Mouse (Mus musculus): Measurements from ENCODE around the gene Kif3c. TPM values are rescaled to one million over a fixed set of nuclear protein-coding genes. Genes with fewer than 3 reads are reported as not detected.
A peak's percentile ranks its signal among the peaks of the same experiment; 100 is the strongest.

The Kif3c gene
- total RNA-seq, 2 experiments from 2014 or later = 191 to 192 TPM

GRCm38 (mm10) chr12:3406585-3406984 lies 41.7 kb downstream of the Kif3c start:
- DNase-seq (ENCODE audit: low spot score in 2 of 2) = peak; percentile 24 to 60
- intact Hi-C loops (cut with DNase I) = no loop called here

- intact Hi-C loops (cut with DNase I) = no loop called here
- DNase-seq (ENCODE audit: low spot score in 2 of 2) = no peak
Measured at GRCm38 (mm10) chr12:3414956-3415355, 50.0 kb downstream of the Kif3c start.

- DNase-seq (ENCODE audit: low spot score in 2 of 2) = no peak
- intact Hi-C loops (cut with DNase I) = no loop called here
Measured at GRCm38 (mm10) chr12:3418761-3419160, 53.8 kb downstream of the Kif3c start.

GRCm38 (mm10) chr12:3420519-3420918 lies 55.6 kb downstream of the Kif3c start:
- DNase-seq (ENCODE audit: low spot score in 2 of 2) = no peak
- intact Hi-C loops (cut with DNase I) = no loop called here

- DNase-seq (ENCODE audit: low spot score in 2 of 2) = no peak
- intact Hi-C loops (cut with DNase I) = no loop called here
Measured at GRCm38 (mm10) chr12:3422786-3423185, 57.9 kb downstream of the Kif3c start.

- intact Hi-C loops (cut with DNase I) = no loop called here
Measured at GRCm38 (mm10) chr12:3424179-3424578, 59.2 kb downstream of the Kif3c start.

GRCm38 (mm10) chr12:3425375-3426341 lies 60.7 kb downstream of the Kif3c start:
- DNase-seq (ENCODE audit: low spot score in 2 of 2) = peak; percentile 52 to 73
- intact Hi-C loops (cut with DNase I) = loop anchor here (2.0 kb wide), 3 partner anchors 61 to 147 kb away; partner anchors contain the start of genes Dtnb, Kif3c and Rab10

More at GRCm38 (mm10) chr12:3424179-3424578, 59.2 kb downstream of the Kif3c start:
- no peak for DNase-seq (ENCODE audit: low spot score in 2 of 2)

GRCm38 (mm10) chr12:3426530-3427034 lies 61.6 kb downstream of the Kif3c start, which contains the start of gene Asxl2:
Gene Asxl2, plus strand, starts transcription at chr12:3426857.
- peak; percentile 99 for DNase-seq (ENCODE audit: low spot score in 2 of 2)
- intact Hi-C loops (cut with DNase I) = loop anchor here (2.0 kb wide), 3 partner anchors 62 to 146 kb away; partner anchors contain the start of genes Dtnb, Kif3c and Rab10

GRCm38 (mm10) chr12:3427067-3427889 lies 62.3 kb downstream of the Kif3c start:
- intact Hi-C loops (cut with DNase I) = loop anchor here (2.0 kb wide), 3 partner anchors 62 to 146 kb away; partner anchors contain the start of genes Dtnb, Kif3c and Rab10

GRCm38 (mm10) chr12:3427891-3428775 lies 63.2 kb downstream of the Kif3c start:
- no peak for DNase-seq (ENCODE audit: low spot score in 2 of 2)
- intact Hi-C loops (cut with DNase I) = loop anchor here (2.0 kb wide), 3 partner anchors 63 to 145 kb away; partner anchors contain the start of genes Dtnb, Kif3c and Rab10

More at GRCm38 (mm10) chr12:3427067-3427889, 62.3 kb downstream of the Kif3c start:
- peak; percentile 80 to 84 for DNase-seq (ENCODE audit: low spot score in 2 of 2)

- intact Hi-C loops (cut with DNase I) = no loop called here
- DNase-seq (ENCODE audit: low spot score in 2 of 2) = no peak
Measured at GRCm38 (mm10) chr12:3429681-3430442, 64.9 kb downstream of the Kif3c start.

GRCm38 (mm10) chr12:3430443-3430753 lies 65.5 kb downstream of the Kif3c start:
- no peak for DNase-seq (ENCODE audit: low spot score in 2 of 2)
- intact Hi-C loops (cut with DNase I) = no loop called here

- DNase-seq (ENCODE audit: low spot score in 2 of 2) = no peak
- intact Hi-C loops (cut with DNase I) = no loop called here
Measured at GRCm38 (mm10) chr12:3430985-3431384, 66.1 kb downstream of the Kif3c start.

- intact Hi-C loops (cut with DNase I) = no loop called here
- no peak for DNase-seq (ENCODE audit: low spot score in 2 of 2)
Measured at GRCm38 (mm10) chr12:3433736-3434135, 68.8 kb downstream of the Kif3c start.

- intact Hi-C loops (cut with DNase I) = no loop called here
Measured at GRCm38 (mm10) chr12:3436446-3436845, 71.5 kb downstream of the Kif3c start.

GRCm38 (mm10) chr12:3437815-3438214 lies 72.9 kb downstream of the Kif3c start:
- intact Hi-C loops (cut with DNase I) = no loop called here
- no peak for DNase-seq (ENCODE audit: low spot score in 2 of 2)

More at GRCm38 (mm10) chr12:3436446-3436845, 71.5 kb downstream of the Kif3c start:
- DNase-seq (ENCODE audit: low spot score in 2 of 2) = no peak

GRCm38 (mm10) chr12:3440916-3441315 lies 76.0 kb downstream of the Kif3c start:
- no peak for DNase-seq (ENCODE audit: low spot score in 2 of 2)
- intact Hi-C loops (cut with DNase I) = no loop called here

GRCm38 (mm10) chr12:3441361-3441760 lies 76.4 kb downstream of the Kif3c start:
- no peak for DNase-seq (ENCODE audit: low spot score in 2 of 2)
- intact Hi-C loops (cut with DNase I) = no loop called here

Data from left cerebral cortex, postnatal 25 days (tissue).